Mouse (Mus musculus) mesoderm, embryonic 11.5 days (tissue): ENCODE measurements around the gene Crybb2.
A peak's percentile ranks its signal among the peaks of the same experiment; 100 is the strongest.

Experiments used
- DNase-seq: peaks from one replicate; pipeline ENCODE4 v3.0.0-alpha.2; 2012; ENCODE audit warnings: low read depth, low spot score

Gene Crybb2

GRCm38 (mm10) chr5:113090750-113091149, 20.8 kb upstream of the Crybb2 start:
- no peak for DNase-seq

- no peak for DNase-seq
These were observed 20.3 kb upstream of the Crybb2 start for GRCm38 (mm10) chr5:113090077-113090690.

GRCm38 (mm10) chr5:113087465-113087864, 17.5 kb upstream of the Crybb2 start:
- no peak for DNase-seq

- no peak for DNase-seq
These were observed 17.1 kb upstream of the Crybb2 start for GRCm38 (mm10) chr5:113086990-113087389.

GRCm38 (mm10) chr5:113086439-113086838, 16.5 kb upstream of the Crybb2 start:
- no peak for DNase-seq

GRCm38 (mm10) chr5:113085931-113086330, 16.0 kb upstream of the Crybb2 start:
- DNase-seq: no peak

GRCm38 (mm10) chr5:113084309-113084708, 14.4 kb upstream of the Crybb2 start:
- DNase-seq: no peak

- DNase-seq: peak; percentile 25
These were observed 12.6 kb upstream of the Crybb2 start for GRCm38 (mm10) chr5:113082356-113083168.

- no peak for DNase-seq
These were observed 11.5 kb upstream of the Crybb2 start, which contains the start of gene Crybb3 for GRCm38 (mm10) chr5:113081439-113081838. TSS of gene Crybb3 (minus strand) at chr5:113081584.

GRCm38 (mm10) chr5:113081020-113081419, 11.1 kb upstream of the Crybb2 start:
- DNase-seq: no peak

- peak; percentile 69 for DNase-seq
These were observed 9.9 kb upstream of the Crybb2 start for GRCm38 (mm10) chr5:113079783-113080182.

GRCm38 (mm10) chr5:113078686-113079085, 8.8 kb upstream of the Crybb2 start:
- DNase-seq: peak; percentile 23

GRCm38 (mm10) chr5:113054308-113054707, 15.6 kb downstream of the Crybb2 start:
- peak; percentile 86 for DNase-seq

GRCm38 (mm10) chr5:113050581-113051185, 19.2 kb downstream of the Crybb2 start:
- no peak for DNase-seq

GRCm38 (mm10) chr5:113049876-113050275, 20.0 kb downstream of the Crybb2 start:
- DNase-seq: no peak

GRCm38 (mm10) chr5:113045511-113046273, 24.2 kb downstream of the Crybb2 start:
- no peak for DNase-seq

- no peak for DNase-seq
These were observed 26.4 kb downstream of the Crybb2 start for GRCm38 (mm10) chr5:113043531-113043930.

- peak; percentile 74 for DNase-seq
These were observed 28.3 kb downstream of the Crybb2 start for GRCm38 (mm10) chr5:113041567-113042071.

GRCm38 (mm10) chr5:113040776-113041175, 29.1 kb downstream of the Crybb2 start:
- DNase-seq: no peak

GRCm38 (mm10) chr5:113038601-113039000, 31.3 kb downstream of the Crybb2 start:
- no peak for DNase-seq
